Mouse (Mus musculus) erythroblast, embryonic 14.5 days (primary cell): ENCODE results near the gene Olfr599. TPM values are rescaled to one million over a fixed set of nuclear protein-coding genes. Genes with fewer than 3 reads are reported as not detected.
"Not testable (repeated sequence)": the region's sequence is repeated elsewhere in the genome, so short reads cannot be mapped to it uniquely, and the experiment has no call there.

Experiments
- H3K27me3 ChIP-seq: 2 replicates; pipeline ENCODE4 v1.6.1; 2012; ENCODE audit warnings: inconsistent platforms; ENCODE audit not compliant: control insufficient read depth
- H3K36me3 ChIP-seq: 2 replicates; pipeline ENCODE4 v1.6.1; 2012; ENCODE audit warnings: mild to moderate bottlenecking, inconsistent platforms; ENCODE audit not compliant: control insufficient read depth
- H3K4me1 ChIP-seq: 2 replicates; pipeline ENCODE4 v1.6.1; 2012; ENCODE audit warnings: inconsistent platforms; ENCODE audit not compliant: control insufficient read depth
- H3K4me3 ChIP-seq: replicated peaks from 2 replicates; pipeline ENCODE3; 2012; ENCODE audit warnings: moderate library complexity, mild to moderate bottlenecking, inconsistent platforms
- H3K9me3 ChIP-seq: 2 replicates; pipeline ENCODE4 v1.6.1; 2012; ENCODE audit warnings: low read length, inconsistent platforms, mixed read lengths; ENCODE audit not compliant: control insufficient read depth
- GATA1 ChIP-seq: IDR thresholded peaks from 2 replicates; pipeline ENCODE4 v1.6.1; 2012; ENCODE audit warnings: low read length, inconsistent platforms, mixed read lengths
- TAL1 ChIP-seq: IDR thresholded peaks from 3 replicates; pipeline ENCODE4 v1.6.1; 2012; ENCODE audit warnings: low read length, inconsistent platforms, mixed read lengths
- polyA plus RNA-seq: library from polyadenylated mRNA; stranded (reverse); fragments of >175 nt; gene quantifications from 2 replicates; pipeline ENCODE4 v1.2.3, GENCODE M21; 2012

Gene Olfr599
- polyA plus RNA-seq: not detected in 2 replicates

GRCm38 (mm10) chr7:103335617-103336016, at the start of gene Olfr599:
Olfr599 (plus strand) TSS chr7:103335917.
- H3K27me3 ChIP-seq: no peaks in the 10 kb centered on the region
- no peaks in the 10 kb centered on the region for H3K4me1 ChIP-seq
- H3K9me3 ChIP-seq: no peaks in the 10 kb centered on the region
- H3K4me3 ChIP-seq: no peak within 1 kb of the TSS
- TF ChIP-seq GATA1: no peak
- TF ChIP-seq TAL1: no peak
- H3K36me3 ChIP-seq: no peaks in the 10 kb centered on the region

GRCm38 (mm10) chr7:103305348-103305747, 30.4 kb upstream of the Olfr599 start, which contains the start of gene Olfr596:
Olfr596 (plus strand) TSS chr7:103305648.
- H3K4me1 ChIP-seq, H3K4me3 ChIP-seq, H3K27me3 ChIP-seq, H3K9me3 ChIP-seq, H3K36me3 ChIP-seq: not testable (repeated sequence)

DNA sequence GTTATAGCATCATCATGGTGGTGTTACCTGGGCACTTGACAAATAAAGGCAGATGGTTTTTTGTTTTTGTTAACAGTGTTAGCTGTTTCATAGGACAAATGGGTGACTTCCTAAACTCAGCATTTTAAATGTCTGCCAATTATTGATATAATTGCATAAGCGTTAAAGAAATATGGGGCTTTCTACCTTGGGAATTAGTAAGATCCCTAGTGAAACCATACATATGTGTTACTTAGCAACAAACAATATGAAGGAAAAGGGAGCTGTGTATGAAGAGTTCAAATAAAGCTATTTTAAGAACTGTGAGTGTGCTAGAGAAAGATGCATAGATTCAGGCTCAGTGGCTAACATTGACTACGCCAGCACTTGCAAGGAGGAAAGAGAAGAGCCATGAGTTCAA, 19.7 kb upstream of the Olfr599 start, which contains the start of gene Olfr597:
Olfr597 (plus strand) TSS at position 301 of the 400 bp plus-strand sequence.
- not testable (repeated sequence) for H3K36me3 ChIP-seq, H3K4me3 ChIP-seq, H3K4me1 ChIP-seq, H3K27me3 ChIP-seq, H3K9me3 ChIP-seq

DNA sequence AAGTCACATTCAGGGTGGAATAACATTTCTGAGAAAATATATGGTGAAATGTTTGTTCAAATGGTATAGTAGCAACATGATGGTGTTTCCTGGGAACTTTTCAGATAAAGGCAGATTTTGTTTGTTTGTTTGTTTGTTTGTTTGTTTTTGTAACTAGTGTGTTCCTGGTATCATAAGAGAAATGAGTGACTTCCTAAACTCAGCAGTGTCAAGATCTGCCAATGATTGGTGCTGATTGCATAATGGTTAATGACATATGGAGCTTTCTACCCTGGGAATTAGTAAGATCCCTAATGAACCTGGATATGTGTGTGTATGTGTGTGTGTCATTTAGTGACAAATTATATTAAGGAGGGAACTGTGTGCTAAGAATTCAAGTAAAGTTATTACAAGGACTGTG, 12.4 kb upstream of the Olfr599 start, which contains the start of gene Olfr598:
Olfr598 (plus strand) TSS at position 301 of the 400 bp plus-strand sequence.
- no peaks in the 10 kb centered on the region for H3K27me3 ChIP-seq
- TF ChIP-seq TAL1 (no peak), GATA1 (no peak)
- no peaks in the 10 kb centered on the region for H3K9me3 ChIP-seq
- no peaks in the 10 kb centered on the region for H3K4me1 ChIP-seq
- H3K36me3 ChIP-seq: no peaks in the 10 kb centered on the region
- no peak within 1 kb of the TSS for H3K4me3 ChIP-seq

DNA sequence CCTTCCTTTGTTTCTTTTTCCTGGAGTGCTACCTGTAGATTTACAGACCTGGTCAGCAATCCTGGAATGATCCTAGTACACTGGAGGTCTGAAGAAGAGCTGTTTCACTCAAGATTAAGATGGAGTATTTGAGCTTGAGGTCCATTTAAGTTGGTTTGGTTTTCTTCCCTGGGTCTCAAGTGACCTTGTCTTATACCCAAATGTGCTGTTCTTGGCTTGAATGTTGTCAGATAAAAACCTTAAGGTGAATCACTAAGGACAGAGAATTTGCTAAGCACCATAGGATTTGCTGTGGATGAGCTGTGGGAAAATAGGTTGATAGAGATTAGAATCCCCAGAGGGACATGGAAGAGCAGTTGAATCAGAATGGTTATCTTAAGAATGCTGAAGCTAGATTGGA, 13.9 kb downstream of the Olfr599 start, which contains the start of gene Olfr600:
Olfr600 (minus strand) TSS at position 101 of the 400 bp plus-strand sequence.
- TF ChIP-seq TAL1 (no peak), GATA1 (no peak)
- Histone ChIP-seq H3K27me3 (no peaks in the 10 kb centered on the region), H3K4me3 (no peak within 1 kb of the TSS)

GRCm38 (mm10) chr7:103362555-103362954, 26.8 kb downstream of the Olfr599 start, which contains the start of gene Olfr601:
Olfr601 (minus strand) TSS chr7:103362655.
- TF ChIP-seq GATA1: no peak
- no peak for TF ChIP-seq TAL1
- no peaks in the 10 kb centered on the region for H3K36me3 ChIP-seq
- no peaks in the 10 kb centered on the region for H3K27me3 ChIP-seq
- no peaks in the 10 kb centered on the region for H3K4me1 ChIP-seq
- H3K9me3 ChIP-seq: peaks cover 8% of the 10 kb centered on the region
- H3K4me3 ChIP-seq: no peak within 1 kb of the TSS

More for the DNA sequence above, 13.9 kb downstream of the Olfr599 start, which contains the start of gene Olfr600:
- Histone ChIP-seq H3K4me1 (no peaks in the 10 kb centered on the region), H3K9me3 (no peaks in the 10 kb centered on the region), H3K36me3 (no peaks in the 10 kb centered on the region)

DNA sequence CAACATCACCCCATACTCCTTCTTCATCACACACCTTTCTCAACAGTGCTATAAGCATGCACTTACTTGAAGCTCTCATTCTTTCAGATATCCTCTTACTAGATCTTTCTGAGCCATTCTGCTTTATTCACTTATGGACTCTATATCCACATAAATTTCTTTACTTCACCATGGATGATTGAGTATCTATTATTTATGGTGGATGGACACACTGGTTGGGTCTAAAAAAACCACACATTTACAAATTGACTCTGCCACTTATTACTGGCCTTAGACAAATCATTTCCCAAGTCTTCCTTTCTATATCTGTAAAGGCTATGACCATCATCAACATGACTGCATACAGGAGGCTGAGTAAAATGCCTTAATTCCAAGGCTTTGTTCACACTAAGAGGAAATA, 50.4 kb downstream of the Olfr599 start, which contains the start of gene Olfr603:
Olfr603 (minus strand) TSS at position 101 of the 400 bp plus-strand sequence.
- H3K9me3 ChIP-seq: no peaks in the 10 kb centered on the region
- H3K4me1 ChIP-seq: no peaks in the 10 kb centered on the region
- H3K4me3 ChIP-seq: no peak within 1 kb of the TSS
- H3K27me3 ChIP-seq: no peaks in the 10 kb centered on the region
- H3K36me3 ChIP-seq: no peaks in the 10 kb centered on the region
- TF ChIP-seq TAL1 (no peak), GATA1 (no peak)

Other genes starting within 250 kb of the Olfr599 start
- not detected in 2 replicates for gene Olfr585, start 238.2 kb upstream of the Olfr599 start, polyA plus RNA-seq
- gene Olfr586, start 210.3 kb upstream of the Olfr599 start, polyA plus RNA-seq: 0.01 TPM in 1 of 2 replicates, not detected in the other
- gene Olfr588-ps1, start 195.0 kb upstream of the Olfr599 start, polyA plus RNA-seq: not detected in 2 replicates
- not detected in 2 replicates for gene Olfr589, start 179.6 kb upstream of the Olfr599 start, polyA plus RNA-seq
- not detected in 2 replicates for gene Olfr591, start 157.6 kb upstream of the Olfr599 start, polyA plus RNA-seq
- gene Olfr592, start 151.1 kb upstream of the Olfr599 start, polyA plus RNA-seq: not detected in 2 replicates
- gene Olfr593, start 124.1 kb upstream of the Olfr599 start, polyA plus RNA-seq: not detected in 2 replicates
- 0.02 TPM in 1 of 2 replicates, not detected in the other for gene Olfr594, start 118.9 kb upstream of the Olfr599 start, polyA plus RNA-seq
- gene Usp17ld, start 83.4 kb upstream of the Olfr599 start, polyA plus RNA-seq: not detected in 2 replicates
- gene Olfr596, start 30.3 kb upstream of the Olfr599 start, polyA plus RNA-seq: not detected in 2 replicates
- gene Olfr597, start 19.6 kb upstream of the Olfr599 start, polyA plus RNA-seq: not detected in 2 replicates
- 0.04 TPM in 1 of 2 replicates, not detected in the other for gene Olfr598, start 12.3 kb upstream of the Olfr599 start, polyA plus RNA-seq
- not detected in 2 replicates for gene Olfr600, start 13.8 kb downstream of the Olfr599 start, polyA plus RNA-seq
- gene Olfr601, start 26.7 kb downstream of the Olfr599 start, polyA plus RNA-seq: not detected in 2 replicates
- gene Olfr603, start 50.3 kb downstream of the Olfr599 start, polyA plus RNA-seq: not detected in 2 replicates
- gene Usp17lc, start 79.2 kb downstream of the Olfr599 start, polyA plus RNA-seq: not detected in 2 replicates
- gene Olfr605, start 109.5 kb downstream of the Olfr599 start, polyA plus RNA-seq: not detected in 2 replicates
- gene Olfr606, start 113.1 kb downstream of the Olfr599 start, polyA plus RNA-seq: not detected in 2 replicates
- not detected in 2 replicates for gene Olfr607, start 128.2 kb downstream of the Olfr599 start, polyA plus RNA-seq
- not detected in 2 replicates for gene Olfr608, start 134.0 kb downstream of the Olfr599 start, polyA plus RNA-seq
- gene Olfr609, start 162.1 kb downstream of the Olfr599 start, polyA plus RNA-seq: not detected in 2 replicates
- gene Olfr610, start 176.2 kb downstream of the Olfr599 start, polyA plus RNA-seq: not detected in 2 replicates
- gene Olfr611, start 184.9 kb downstream of the Olfr599 start, polyA plus RNA-seq: not detected in 2 replicates
- not detected in 2 replicates for gene Olfr612, start 206.8 kb downstream of the Olfr599 start, polyA plus RNA-seq
- not detected in 2 replicates for gene Olfr613, start 212.2 kb downstream of the Olfr599 start, polyA plus RNA-seq
- not detected in 2 replicates for gene Olfr615, start 220.2 kb downstream of the Olfr599 start, polyA plus RNA-seq
- gene Olfr616, start 233.2 kb downstream of the Olfr599 start, polyA plus RNA-seq: not detected in 2 replicates
- gene Olfr617, start 237.1 kb downstream of the Olfr599 start, polyA plus RNA-seq: not detected in 2 replicates